Mouse (Mus musculus) right cerebral cortex, postnatal 14 days (tissue): Measurements from ENCODE around the gene Slc5a4b.

ENCODE experiments used
- DNase-seq: peaks from one replicate; pipeline ENCODE4 v3.0.0; 2022

The Slc5a4b gene

DNA sequence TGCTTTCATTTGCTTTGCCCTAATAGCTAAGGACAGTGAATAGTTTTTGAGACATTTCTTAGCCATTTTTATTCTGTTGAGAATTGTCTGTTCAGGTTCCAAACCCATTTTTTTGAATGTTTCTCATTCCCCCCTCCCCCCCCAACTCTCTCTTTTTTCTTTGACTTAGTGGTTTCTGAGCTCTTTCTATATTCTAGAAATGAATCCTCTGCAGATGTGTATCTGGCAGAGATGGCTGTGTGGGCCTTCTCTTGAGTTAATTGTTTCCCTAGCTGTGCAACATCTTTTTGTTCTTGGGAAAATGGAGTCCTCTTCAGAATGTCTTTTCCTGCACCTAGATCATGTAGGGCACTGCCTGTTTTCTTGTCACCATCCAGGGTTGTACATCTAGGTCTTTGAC, 75.5 kb downstream of the Slc5a4b start:
- no peak for DNase-seq

DNA sequence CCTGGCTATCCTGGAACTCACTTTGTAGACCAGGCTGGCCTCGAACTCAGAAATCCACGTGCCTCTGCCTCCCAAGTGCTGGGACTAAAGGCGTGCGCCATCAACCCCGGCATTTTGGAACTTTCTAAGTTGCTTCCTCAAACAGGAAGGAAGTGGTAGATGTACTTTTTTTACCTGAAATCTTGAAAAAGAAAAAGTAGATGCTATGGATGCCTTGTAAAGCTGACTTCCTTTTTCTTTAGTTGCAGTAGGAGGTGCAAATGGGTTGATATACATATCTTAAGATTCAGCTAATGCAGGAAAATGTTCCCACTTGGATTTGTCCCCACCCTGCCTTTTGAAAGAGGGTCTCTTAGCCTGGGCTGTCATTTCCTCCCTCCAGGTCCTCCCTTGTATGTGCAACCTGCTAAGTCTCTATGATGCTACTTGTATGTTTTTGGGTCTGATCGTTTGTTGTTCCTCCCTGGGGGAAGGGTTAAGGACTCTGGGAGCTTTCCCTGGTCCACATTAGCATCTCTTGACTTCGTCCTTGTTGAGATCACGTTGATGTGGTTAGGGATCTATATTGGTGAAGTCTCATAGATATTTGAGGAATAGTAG, 76.7 kb downstream of the Slc5a4b start:
- no peak for DNase-seq

DNA sequence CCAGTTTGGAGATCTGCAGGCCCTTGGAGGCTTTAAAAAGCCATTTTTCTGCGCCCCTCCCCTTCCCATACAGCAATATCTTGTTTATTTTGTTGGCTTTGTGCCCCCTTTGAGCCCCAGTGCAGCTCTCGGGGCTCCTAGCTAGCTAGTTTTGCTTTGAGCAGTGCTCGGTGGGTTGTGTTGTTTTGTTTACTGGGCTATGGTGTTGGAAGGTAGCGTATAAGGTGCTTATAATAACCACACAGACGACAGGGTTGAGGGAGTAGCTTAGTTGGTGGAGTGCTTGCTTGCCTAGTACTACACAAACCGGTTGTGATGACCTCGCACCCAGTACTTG, 77.7 kb downstream of the Slc5a4b start:
- no peak for DNase-seq

DNA sequence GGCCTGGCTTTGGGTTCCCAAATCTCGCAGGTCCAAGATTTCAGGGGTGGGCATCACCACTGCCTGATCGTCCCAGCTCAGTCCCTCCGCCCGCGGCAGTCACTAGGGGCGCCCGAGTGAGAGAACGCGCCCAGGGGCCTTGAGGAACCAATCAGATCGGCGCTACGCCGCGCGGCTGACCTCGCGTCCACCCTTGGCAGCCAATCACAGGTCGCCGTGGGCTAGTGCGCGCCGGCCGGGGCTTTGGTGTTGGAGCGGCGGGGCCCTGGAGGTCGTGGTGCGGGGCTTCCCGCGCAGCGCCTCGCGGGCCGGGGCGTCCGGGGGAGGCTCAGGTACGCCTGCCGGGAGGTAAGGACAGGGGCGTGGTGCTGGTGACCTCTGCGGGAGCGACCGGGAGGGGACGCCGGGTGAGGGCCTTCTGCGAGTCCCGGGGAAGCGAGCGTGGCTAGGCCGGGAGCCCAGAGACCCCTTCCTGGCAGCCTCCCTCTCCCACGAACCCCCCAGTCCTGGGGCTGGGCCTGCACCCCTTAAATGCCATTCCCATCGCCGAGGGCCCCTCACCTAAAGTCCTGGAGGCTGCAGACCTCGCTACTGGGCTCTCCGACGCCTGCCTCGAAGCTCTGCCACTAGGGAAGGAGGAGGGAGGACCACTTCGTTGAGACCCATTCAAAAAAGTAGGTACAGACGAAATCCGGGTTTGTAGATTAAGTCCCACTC, 78.2 kb downstream of the Slc5a4b start, which contains the start of gene Zfp280b:
Zfp280b (plus strand) TSS at position 249 of the 717 bp plus-strand sequence.
- DNase-seq, result peak; percentile 98

DNA sequence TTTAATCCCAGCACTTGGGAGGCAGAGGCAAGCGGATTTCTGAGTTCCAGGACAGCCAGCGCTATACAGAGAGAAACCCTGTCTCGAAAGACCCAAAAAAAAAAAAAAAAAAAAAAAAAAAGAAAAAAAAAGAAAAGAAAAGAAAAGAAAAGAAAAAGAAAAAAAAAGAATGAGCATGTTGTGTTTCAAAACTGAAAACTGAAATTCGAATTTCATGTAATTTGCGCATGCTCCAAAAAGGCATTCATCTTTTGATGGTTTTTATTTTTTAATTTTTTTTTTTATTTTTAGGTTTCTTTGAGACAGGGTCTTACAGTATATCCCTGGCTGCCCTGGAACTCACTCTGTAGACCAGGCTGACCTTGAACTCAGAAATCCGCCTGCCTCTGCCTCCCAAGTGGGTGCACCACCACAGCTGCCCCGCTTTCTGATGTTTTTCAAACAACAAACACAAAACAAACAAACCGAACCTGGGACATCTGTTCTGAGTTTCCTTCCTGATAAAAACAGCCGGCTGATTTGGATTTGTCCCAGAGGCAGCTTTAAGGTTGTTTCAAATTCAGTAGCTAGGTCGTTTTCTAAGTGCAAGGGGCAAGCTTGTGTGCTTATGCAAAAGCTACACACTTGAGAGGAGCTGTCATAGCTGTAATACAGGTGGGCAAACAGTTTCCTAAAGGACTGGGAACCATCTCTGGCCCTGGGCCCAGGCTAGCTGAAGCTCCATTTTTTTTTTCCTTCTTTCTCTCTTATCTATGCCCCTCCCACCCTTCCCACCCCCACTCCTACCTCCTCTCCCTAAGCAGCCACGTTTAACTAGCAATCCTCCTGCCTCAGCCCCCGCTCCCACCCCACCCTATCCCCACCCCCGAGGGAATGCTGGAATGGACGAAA, 79.0 kb downstream of the Slc5a4b start:
- DNase-seq, result peak; percentile 22

DNA sequence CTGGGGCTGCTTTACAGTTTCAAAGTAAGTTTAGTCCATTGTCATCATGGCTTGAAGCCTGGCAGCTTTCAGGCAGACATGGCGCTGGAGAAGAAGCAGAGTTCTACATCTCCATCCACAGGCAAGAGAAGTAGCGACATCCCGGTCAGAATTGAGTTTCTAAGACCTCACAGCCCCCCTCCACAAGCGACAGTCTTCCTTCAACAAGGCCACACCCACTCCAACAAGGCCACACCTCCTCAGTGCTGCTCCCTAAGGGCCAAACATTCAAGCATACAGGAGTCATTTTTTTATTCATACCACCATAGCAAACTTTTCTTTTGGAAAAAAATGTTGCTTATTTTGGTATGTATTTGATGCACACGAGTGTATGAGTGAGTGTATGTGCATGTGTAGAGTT, 80.3 kb downstream of the Slc5a4b start:
- no peak for DNase-seq

DNA sequence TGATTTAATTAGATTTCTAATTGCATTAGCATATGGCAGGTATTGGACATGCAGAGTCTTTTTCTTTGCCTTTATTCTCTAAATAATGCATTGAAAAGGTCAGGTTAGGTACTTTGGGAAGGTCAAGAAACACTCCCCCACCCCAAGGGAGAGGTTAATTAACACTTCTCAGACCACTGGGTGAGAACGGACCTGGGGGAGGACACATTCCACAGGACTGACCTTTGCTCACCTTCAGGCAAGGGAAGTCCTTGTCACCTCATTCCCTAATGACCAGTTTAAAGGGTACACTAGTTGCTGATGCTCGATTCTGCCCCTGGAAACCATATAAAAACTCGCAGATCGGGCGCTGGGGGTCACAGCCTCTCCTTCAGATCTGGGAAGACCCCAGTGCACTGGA, 81.5 kb downstream of the Slc5a4b start:
- DNase-seq, result no peak

DNA sequence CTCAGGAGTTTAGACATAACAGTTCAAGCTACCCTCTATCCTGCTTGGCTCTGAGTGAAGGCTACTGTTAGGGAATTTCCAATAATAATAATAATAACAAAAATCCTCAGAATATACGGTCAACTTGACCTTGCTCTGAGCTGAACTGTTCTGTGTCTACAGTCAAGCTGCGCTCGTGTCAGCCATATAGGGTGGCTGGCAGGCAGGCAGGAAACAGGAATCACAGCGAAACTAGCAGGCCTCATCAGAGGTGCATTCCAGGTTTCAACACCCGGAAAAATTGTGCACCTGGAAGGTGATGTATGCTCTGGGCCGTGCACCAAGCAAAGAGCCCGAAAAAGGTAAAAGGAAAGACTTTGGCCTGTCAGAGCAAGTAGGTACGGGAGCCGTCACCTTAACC, 82.4 kb downstream of the Slc5a4b start:
- DNase-seq, result no peak

DNA sequence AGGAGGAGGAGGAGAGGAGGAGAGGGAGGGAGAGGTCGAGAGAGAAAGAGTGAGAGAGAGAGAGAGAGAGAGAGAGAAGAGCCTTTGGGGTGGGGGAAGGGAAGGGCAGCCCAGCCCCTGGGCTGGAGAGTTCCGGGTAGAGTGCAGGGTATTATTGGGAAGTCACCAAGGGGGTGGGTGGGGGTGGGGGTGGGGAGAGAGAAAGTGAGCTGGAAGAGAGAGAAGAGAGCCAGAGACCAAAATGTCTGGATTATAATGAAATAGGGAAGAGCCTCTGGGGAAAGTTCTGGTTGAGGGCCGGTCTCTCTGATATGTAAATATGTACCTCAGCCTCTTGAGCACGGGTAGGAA, 82.8 kb downstream of the Slc5a4b start:
- DNase-seq, result no peak

DNA sequence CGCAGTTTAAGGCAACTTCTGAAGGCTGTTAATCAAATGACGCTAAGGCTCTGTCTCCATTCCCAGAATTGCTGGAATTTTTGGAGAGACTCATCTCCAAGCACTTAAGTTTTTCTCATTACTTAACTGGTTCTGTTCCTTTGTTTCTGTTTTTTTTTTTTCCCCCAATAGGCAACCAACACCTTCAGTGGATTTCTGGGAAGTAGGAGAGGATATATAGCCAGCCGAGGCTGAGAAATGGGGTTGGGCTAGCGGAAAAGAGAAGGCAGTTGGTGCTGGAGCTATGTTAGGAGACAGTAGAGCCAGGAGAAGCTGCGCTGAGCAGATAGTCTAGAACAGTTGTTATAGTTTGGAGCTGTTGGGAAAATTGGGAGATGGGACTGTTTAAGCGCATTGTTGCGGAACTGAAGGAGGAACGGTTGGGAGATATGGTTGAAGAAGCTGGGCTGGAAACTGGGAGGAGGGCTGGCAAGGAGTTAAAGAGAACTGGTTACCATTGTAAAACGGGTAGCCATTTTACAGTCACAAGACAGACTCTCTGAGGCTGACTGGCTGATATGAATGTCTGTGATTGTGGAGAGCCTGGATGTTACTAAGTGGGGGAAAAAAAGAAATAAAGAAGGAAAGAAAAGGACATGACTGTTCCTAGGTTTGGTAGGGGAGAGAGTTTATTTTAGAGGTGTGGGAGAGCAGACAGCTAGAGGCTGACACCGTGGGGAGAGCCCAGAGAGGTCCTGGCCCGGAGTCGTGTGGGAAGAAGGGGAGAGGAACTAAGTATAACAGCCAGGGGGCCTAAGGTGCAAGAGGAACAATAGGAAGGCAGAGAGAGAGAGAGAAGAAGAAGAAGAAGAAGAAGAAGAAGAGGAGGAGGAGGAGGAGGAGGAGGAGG, 83.4 kb downstream of the Slc5a4b start:
- DNase-seq, result no peak

DNA sequence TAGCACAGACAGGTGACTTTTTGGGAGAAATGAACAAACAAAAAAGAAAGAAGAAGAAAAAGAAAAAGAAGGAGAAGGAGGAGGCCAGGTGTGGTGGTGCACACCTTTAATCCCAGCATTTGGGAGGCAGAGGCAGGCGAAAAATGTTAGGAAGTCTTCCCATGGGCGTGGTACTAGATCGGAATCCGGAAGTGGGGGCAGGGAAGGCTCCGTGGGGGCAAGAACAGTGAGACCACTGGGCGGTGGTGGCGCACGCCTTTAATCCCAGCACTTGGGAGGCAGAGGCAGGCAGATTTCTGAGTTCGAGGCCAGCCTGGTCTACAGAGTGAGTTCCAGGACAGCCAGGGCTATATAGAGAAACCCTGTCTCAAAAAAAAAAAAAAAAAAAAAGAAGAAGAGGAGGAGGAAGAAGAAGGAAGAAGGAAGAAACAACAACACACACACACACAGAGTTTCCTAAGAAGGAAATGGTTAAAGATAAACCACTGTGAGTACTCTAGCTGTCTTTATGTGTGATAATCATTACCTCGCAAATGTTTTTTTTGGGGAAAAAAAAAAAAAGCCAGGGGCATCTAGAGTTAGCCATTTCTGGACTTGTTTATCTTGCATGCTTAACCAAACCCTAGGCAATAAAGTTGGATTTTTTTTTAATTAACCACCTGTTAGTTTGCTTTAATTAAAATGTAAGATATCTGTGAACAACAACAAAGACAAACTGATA, 85.1 kb downstream of the Slc5a4b start:
- DNase-seq, result no peak

DNA sequence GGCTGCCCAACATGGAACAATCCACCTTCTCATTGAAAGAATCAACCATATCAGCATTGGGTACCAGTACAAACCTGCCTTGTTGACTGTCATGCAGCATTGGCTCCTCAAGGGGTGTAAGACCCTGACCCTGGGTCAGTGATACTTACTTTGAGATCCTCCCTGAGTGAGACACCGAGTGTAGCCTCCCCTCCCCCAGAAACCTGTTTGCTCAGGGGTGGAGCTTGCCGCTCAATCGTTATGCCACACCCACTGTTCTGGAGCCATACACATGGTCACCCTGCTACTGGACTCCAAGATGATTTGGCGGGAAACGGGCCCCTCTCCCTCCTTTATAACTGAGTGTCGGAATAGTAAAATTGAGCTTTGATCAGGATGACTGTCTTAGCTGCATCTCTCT, 86.8 kb downstream of the Slc5a4b start:
- DNase-seq, result no peak

DNA sequence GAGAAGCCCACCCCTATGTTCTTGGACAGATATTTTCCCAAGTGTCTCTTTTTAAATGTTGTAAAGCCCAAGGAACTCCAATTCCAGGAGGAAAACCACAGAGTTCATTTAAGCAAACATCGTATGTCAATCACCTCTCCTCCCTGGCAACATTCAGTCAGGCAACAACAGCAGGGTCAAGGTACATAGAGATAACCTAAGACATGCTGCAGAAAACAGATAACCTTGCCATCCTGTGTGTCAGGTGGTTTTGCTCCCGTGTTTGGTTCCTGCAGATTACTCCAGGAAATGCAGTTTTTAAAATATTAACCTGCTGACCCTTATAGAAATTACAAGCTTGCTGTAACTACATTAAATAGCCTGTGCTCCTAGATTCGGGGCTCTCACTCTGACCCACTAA, 89.0 kb downstream of the Slc5a4b start:
- DNase-seq, result no peak

DNA sequence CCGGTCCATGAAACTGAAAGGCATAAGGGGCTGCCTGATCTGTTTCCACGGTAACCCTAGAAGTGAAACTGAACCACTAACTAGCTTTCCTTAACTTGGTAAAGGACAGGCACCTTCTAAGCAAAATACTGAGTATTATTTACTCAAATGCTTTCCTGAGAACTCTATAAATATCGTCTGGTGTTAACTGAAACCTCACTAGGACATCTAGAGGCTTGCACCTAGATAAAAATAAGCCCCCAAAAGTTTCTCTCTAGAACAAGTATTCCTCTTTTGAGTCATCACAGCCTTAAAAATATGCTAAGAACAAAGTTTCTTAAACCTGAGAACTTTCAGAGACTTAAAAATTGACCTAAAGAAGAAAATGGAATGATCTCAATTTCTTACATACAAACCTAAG, 93.9 kb downstream of the Slc5a4b start:
- DNase-seq, result no peak

DNA sequence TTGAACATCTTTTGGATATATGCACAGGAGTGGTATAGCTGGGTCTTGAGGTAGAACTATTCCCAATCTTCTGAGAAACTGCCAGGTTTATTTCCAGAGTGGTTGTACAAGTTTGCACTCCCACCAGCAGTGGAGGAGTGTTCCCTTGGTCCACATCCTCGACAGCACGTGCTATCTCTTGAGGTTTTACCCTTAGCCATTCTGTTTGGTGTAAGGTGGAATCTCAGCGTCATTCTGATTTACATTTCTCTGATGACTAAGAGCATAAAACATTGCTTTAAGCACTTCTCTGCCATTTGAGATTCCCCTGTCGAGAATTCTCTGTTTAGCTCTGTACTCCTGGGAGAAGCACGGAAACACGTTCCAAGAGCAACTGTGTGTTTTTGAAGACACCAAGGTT, 97.8 kb downstream of the Slc5a4b start:
- DNase-seq, result no peak

DNA sequence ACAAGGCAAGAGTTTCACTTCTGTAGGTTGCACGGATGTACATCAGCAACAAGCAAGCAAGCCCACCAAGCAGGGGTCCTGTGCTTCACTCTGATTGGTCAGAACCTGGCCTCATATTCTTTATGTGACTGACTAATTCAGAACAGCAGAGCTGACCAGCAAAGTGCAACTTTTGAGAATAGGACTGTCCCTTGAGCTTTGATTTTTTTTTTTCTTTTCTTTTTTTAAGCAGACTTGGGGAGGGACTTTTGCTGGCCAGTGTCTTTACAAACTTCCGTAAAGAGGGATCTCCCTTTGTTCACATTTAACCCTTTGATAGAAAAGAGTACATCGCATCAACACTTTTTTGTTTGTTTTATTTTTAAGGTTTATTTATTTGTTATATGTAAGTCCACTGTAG, 100.9 kb downstream of the Slc5a4b start:
- no peak for DNase-seq
